Mouse (Mus musculus) B cell, adult 2 months (primary cell): Measurements from ENCODE around the gene 9430038I01Rik.
A peak's percentile ranks its signal among the peaks of the same experiment; 100 is the strongest.
"Not testable (repeated sequence)": the region's sequence is repeated elsewhere in the genome, so short reads cannot be mapped to it uniquely, and the experiment has no call there.

Source experiments
- DNase-seq, 2 experiments: peaks; one replicate each; pipeline ENCODE4 v3.0.0; 2022

Gene 9430038I01Rik

DNA sequence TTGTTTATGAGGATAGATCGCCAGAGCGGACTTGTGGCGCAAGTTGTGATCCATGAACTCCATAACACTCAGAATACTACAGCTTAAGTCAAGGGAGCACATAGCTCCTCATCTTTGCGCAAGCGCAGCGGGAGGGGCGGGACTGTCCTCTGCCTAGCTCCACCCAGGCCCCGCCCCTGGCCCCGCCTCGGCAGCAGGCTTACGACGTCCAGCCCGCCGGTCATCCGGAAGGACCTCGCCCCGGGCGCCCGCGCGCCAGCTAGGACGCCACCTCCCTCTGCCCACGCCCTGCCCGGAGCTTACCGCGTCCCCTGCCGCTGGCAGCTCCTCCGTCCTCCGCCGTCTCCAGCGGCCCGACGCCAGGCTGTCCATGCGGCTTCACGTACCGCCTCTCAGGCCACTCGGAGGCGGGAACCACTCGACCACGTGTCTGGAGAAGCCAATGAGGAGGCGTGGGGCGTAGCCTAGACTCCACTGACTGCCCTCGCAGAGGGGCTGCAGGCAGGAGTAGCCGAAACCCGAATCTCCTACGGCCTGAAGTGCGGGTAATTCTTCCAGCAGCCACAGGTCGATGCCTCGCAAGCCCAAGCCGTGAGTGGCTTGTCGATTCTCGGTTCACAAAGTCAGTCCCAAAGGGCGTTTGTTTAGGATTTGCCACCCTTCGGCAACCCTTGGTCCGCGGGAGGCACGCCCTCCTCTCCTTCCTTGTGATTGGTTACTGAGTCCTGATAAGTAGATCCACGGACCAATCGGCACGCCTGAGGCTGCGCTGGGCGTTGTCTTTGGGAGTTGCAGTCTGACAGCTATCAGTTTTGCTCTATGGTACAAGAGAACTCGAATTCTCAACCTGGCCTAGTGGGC lies at the start of gene 9430038I01Rik:
TSS of gene 9430038I01Rik (minus strand) at position 426 of the 861 bp plus-strand sequence.
- peak; percentile 98 to 99 for DNase-seq

DNA sequence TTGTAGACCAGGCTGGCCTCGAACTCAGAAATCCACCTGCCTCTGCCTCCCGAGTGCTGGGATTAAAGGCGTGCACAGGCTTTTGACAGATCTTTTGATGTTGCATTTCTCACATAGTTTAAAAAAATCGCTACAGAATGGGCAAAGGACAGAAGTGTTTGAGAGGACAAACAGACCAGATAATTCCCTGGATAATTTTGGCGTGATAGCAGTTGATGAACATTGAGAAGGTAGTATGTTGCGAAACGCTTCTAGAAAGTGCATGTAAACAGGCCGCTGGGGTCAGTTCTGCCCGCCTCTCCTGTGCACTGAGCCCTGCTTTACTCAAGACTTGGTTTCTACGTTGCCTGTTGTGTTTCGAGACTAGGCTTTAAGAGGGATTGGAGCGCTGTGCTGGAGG lies 34.8 kb upstream of the 9430038I01Rik start:
- DNase-seq = no peak

DNA sequence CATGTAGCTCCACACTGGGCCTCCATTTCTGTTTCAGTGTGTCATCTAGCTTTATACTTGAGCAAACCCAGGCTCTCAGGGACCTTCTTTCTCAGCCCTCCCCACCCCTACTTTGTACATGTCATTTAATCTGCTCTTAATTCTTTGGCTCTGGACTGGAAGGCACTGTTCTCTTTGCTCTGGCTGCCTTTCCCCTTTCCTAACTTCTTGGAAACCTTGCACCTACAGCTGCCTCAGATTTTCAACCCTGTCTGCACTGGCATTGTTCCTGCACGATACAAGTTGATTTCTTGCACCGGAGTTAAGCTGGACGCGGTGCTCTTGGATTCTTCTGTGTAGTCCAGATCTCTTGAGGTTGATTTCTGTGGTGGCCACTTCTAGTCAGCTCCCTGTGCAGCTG lies 32.4 kb upstream of the 9430038I01Rik start:
- DNase-seq = no peak

DNA sequence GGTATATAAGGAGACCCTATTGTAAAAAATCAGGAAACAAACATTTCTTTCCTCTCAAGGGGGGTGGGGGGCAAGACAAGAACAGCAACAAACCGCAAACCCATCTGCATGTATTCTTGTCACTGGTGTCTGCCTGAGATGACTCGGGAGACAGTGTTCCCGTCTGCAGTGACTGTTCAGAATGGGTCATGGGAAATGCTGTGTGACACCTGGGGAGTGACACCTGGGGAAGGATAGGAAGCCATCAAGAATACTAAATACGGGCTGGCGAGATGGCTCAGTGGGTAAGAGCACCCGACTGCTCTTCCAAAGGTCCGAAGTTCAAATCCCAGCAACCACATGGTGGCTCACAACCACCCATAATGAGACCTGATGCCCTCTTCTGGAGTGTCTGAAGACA lies 28.4 kb upstream of the 9430038I01Rik start:
- DNase-seq = not testable (repeated sequence)

DNA sequence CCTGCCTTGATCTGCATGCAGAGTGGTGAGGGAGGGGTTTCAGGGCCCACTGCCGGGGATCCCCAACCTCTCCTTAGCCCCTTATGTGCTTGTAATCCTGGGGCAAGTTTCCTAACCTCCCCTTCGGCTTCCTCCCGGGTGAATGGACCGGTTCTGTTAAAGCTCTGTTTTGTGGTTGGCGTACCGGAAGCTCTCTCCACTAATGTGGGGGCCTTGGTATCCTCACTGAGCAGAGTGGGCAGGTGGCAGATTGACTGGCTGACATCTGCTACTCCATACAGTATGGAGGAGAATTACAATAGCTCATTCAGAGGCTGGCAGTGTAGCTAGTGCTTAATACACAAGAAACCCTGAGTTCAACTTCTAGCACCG lies 27.6 kb upstream of the 9430038I01Rik start:
- DNase-seq = peak; percentile 17 to 21

DNA sequence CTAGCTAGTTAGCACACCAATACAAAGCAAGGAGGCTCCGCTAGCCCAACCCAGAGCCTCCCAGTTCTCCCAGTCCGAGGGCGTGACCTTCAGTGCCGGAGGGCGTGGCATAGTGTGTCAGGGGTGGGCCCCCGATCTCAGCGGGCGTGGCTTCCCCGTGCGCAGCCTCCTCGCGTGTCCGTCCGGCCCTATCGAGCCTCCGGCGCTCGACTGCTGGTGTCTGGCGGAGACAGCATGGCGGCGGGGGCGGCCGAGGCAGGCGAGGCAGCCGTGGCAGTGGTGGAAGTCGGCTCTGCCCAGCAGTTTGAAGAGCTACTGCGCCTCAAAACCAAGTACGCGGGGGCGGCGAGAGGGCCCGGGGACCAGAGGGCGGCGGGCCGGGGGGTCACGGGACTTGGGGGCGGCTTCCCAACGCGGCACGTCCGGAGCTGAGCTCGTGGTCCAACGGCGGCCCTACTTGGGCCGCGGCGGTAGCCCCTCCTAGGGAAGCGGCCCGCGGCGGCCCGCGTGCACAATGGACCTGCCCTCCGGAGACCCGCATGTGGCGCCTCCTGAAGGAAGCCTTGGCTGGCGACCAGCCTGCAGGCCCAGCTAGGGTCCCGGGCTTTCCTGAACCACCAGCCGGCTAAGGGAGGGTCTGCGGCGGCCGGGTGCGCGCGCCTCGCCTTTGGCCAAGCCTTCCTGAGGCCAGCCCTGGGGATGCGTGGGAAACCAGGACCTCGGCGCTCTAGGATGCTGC lies 27.0 kb upstream of the 9430038I01Rik start, which contains the start of gene Glrx3:
TSS of gene Glrx3 (plus strand) at position 175 of the 739 bp plus-strand sequence.
- peak; percentile 92 for DNase-seq

DNA sequence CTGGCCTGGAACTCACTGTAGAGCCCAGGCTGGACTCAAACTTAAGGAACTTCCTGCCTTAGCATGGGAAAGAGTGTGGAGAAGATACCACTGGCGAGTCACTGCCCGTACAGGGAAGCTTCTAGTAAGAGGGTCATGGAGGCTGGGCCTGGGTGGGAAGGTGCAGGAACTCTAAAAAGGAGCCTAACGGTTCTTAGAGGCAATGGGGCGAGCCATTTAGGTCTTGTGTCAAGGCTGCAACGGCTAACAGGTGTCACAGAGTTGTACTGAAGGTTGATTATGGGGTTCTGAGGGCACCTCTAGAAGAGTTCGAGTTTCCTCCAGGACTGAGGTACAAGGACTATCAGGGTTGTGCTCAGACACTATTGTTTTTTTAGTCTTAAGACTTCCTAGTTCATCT lies 26.3 kb upstream of the 9430038I01Rik start:
- DNase-seq = no peak

DNA sequence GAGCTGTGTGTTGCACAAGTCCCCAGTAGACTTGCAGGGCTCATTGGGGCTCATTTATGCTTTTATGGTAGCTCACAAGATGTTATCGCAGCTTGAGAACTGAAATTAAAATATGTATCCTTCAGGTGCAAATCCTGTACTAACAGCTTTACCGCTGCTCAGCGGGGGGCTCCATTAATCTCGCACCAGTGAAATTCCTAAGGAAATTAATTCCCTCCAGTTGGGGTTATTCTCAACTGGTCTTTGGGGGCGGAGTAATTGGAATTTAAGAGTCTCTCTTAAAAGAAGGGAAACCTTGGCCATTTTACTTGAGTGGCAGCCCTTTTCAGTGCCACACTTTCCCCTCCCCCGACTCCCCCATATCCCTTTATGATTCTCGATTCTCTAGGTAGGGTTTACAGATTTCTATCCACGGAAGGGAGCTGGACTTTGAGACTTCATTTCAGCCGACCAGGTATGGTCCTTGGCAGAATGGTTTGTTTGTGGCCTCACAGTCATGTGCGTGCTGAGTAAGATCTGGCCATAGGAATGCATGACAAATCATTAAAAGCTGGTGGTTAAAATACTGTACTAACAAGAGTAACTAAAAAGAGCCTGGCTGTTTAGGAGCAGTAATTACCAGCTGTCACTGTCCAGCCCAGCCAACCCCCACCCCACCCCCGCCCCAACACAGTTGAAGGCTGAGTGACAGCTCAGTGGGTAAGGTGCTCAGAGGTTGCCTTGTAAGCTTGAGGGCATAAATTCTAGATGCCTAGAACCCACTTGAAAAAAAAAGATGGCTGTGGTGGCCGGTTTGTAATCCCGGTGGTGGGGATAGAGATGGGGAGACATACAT lies 21.4 kb upstream of the 9430038I01Rik start:
- DNase-seq = no peak

DNA sequence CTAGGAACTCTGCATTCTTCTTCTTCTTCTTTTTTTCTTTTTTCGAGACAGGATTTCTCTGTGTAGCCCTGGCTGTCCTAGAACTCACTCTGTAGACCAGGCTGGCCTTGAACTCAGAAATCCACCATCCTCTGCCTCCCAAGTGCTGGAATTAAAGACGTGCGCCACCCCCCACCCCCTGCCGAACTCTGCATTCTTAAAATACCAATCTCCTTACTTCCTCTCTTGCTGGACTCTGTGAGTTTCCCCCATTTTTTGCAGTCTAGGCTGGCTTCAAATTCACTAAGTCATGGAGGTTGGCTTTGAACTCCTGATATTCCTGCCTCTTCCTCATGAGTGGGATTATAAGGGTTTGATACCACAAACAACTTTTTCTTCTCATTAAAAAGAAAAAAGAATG lies 16.1 kb upstream of the 9430038I01Rik start:
- no peak for DNase-seq

DNA sequence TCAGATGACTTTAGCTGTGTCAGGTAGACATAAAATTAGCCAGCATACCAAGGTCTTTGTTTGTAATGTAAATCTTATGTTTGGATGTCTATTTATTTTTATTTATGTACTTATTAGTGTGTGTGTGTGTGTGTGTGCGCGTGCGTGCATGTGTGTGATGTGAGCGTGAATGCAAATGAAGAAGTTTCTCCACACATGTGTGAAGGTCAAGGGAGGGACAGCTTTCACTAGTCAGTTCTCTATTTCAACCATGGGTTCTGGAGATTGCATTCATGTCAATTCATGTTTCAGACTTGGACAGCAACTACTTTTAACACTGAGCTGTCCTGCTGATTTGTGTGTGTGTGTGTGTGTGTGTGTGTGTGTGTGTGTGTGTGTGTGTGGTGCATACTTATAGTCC lies 10.7 kb upstream of the 9430038I01Rik start:
- DNase-seq = no peak

DNA sequence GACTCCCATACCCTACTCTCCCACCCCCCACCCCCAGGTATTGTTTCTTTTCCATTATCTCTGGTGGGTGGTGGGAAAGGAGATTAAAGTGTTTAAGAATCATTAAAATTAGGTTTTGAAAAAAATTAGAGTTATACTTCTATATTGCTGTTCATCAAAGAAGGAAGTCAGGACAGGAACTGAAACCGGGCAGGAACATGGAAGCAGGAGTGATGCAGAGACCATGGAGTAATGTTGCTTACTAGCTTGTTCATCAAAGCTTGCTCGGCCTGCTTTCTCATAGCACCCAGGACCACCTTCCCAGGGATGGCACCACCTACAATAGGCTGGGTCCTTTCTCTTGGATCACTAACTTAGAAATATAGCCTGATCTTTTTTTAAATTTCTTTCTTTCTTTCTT lies 10.0 kb upstream of the 9430038I01Rik start:
- DNase-seq = no peak

DNA sequence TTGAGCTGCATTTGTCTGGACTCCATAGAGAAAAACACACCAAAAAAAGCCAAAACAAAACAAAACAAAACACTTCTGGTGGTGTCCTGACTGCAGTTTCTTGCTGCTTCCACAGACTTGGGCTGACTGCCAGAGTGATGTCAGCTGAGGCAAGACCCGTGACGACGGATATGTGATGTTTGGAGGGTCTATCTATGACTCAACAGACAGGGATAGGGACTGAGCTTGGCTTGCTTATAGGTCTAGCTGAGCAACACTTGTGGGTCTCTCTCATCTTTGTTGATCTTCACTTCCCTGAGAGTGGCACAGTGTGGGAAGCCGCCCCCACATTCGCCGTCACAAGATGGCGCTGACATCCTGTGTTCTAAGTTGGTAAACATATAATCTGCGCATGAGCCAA lies 4.1 kb upstream of the 9430038I01Rik start:
- DNase-seq = no peak

DNA sequence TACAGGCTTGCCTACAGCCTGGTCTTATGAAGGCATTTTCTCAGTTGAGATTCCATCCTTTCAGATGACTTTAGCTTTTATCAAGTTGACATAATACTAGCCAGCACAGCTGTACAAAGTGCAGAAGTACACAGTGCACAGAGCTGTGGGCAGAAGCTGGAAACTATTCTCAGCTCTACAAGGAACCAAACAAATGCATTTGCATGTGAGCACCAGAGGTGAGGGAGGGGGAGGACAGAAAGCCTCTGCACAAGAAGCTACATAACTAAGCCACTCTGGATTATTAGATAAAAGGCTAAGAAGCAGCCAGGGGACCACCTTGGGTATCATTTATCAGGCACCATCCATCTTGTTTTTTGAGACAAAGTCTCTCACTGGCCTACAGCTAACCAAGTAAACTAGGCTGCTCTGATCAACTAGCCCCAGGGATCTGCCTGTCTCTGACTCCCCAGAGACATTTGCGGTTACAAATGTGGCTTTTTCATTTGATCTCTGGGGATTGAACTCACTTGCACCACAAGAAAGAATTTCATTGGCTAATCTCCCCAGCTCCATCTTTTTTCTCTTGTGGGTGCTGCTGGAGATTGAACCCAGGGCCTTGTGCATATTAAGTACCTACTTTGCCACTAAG lies 3.0 kb downstream of the 9430038I01Rik start:
- DNase-seq = peak; percentile 61 to 67

DNA sequence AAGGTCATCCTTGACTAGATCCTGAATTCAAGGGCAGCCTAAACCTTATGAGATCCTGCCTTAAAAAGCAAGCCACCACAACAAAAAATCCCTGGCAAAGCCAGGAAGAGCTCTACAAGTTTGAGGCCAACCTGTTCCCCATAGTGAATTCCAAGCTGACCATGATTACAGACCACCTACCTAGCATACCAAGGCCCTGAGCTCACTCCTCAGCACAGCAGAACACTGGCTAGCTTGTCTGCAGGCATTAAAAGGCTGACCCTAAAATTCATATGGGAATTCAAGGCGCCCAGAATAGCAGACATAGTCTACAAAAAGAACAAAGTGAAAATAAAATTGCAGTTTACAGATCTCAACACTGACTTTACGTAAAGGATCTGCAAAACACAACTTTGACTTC lies 6.4 kb downstream of the 9430038I01Rik start:
- DNase-seq = no peak

DNA sequence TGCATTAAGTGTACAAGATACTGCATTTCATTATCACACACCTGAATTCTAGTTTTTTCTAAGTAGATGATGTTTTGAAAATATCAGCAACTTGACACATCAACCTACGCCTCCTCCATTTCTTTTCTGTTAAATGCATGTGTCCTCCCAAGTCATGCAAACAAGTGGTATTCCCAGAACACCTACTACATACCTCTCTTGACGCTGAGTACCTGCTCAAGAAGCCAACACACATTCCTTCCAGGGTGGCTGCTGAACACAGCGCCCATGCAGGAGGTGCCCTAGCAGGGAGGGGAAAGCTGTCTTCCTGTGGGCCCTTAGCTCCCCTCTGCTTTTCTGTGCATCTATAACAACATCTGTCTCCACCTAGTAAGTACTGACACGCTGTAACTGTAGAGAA lies 11.6 kb downstream of the 9430038I01Rik start:
- no peak for DNase-seq

DNA sequence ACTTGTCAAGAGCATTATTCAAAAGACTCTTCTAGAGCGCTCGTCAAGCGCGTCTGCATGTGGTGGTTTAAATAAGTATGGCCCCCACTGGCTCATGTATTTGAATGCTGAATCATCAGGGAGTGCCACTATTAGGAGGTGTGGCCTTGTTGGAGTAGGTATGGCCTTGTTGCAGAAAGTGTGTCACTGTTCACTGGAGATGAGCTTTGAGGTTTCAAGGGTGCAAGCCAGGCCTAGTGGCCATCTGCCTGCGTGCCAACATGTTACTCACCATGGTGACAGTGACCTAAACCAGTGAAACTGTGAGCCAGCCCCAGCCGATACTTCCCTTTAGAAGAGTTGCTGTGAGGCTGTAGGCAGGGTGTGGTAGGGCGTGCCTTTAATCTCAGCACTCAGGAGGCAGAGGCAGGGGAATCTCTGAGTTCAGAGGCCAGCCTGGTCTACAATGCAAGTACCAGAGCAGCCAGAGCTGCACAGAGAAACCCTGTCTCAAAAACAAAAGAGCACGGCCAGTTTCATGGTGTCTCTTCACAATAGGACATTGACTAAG lies 13.1 kb downstream of the 9430038I01Rik start:
- DNase-seq = no peak

DNA sequence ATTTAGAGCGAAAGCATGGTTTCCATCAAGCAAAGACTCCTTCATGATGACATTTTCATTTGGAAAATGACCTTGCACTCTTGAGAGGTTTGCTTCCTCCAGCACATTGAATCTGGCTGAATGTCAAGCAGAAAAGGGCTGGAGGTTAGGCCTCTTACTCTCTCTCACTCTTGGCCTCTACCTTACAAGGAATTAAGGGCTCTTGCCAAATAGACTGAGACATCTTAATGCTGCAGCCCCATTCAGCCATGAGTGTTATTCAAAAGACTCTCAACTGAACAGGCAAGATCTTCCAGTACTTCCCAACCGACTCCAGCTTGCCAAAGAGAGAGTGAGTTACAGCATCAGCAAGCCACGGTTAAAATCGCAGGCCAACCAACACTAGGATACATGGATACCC lies 15.1 kb downstream of the 9430038I01Rik start:
- DNase-seq = no peak

DNA sequence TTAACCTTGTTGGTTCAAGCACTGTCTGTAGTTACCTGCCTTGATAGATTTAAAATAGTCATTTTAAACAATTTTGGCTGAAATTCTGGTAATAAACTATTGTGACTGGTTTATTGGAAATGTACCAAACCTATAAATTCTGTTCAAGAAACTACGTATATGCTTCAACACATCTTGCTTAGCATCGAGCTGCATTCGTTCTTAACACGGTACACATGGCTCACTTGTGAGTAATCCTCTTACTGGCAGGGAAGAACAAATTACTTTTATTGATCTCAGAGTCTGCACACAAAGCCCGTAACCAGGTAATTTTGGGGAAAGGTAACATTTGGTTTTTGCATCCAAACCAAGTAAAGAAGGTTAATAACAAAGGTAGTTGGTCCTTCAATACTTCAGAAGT lies 22.7 kb downstream of the 9430038I01Rik start:
- no peak for DNase-seq

DNA sequence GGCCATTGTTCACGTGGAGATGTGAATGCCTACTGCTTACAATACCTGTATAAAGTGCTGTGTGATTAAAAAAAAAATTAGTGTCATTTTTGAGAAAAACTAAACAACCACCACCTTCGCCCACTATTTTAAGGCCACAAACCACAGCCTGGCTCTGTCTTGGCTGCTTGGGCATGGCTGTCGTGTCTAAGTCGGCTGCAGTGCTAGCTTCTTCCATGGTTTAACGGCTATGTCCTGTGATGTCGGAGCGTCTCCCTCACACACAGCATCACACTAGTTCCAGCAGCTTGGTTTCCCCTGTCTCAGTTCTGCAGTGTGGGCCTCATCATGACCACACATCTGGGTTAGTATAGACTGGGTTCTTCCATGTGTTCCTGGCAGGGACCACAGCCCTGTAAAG lies 35.6 kb downstream of the 9430038I01Rik start:
- DNase-seq = no peak

DNA sequence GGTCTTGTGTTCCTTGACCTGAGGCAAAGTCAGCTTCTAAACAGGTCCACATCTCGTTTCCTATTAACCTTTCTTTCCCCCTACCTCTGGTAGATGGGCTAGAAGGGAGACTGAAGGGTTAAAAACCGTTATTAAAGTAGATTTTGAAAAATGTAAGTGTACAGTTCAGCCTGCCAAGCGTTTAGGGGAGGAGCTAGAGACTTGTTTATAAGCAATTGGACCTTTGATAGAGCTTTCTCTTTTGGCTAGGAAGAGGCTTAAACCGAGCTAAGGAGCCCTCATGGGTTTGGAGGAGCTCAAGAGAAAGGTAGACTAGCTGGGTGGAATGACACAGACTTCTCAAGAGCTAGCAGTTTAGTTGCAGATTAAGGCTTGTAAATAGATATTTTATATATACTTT lies 38.8 kb downstream of the 9430038I01Rik start:
- no peak for DNase-seq

DNA sequence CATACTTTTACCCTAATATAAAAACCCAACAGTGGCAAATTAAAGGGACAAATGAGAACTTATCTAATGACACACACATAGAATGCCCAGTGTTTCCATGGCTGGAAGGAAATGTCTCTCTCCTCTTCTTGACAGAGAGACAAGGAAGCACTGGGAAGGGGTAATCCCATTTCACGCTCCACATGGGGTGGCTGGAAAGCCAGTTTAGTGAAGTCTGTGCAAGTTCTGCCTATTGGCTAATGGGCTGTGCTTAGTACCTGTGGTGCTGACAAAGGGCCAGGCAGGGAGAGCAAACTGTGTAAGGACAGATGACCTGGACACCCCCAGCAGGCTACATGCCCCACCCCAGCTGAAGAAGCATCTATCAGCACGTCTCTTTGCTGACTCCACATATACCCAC lies 40.4 kb downstream of the 9430038I01Rik start:
- DNase-seq = no peak

DNA sequence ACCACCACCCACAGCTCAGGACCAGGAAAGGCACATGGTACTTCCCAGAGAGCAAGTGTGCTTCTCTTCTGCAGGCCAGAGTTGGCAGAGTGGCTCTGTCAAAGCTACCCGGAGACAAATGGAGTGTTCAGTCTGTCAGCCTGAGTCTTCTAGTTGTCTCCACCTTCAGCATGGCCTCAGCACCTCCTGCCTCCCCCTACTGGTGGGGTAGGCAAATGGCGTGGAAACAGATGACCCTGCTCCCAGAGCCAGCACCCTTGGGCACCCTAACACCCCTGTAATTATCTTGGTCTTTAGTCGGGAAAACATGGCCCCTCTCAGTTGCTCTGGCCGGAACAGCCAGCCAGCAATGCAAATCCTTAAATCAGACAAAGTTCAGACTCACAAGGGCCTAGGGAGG lies 43.8 kb downstream of the 9430038I01Rik start:
- DNase-seq = peak in 1 of 2 experiments; percentile 6
